Mouse (Mus musculus) cortical plate, adult 2 months (tissue): ENCODE data around the gene Il4ra.

ENCODE experiments used
- CTCF ChIP-seq: fragments of 200-500 bp; IDR thresholded peaks from 2 replicates; pipeline ENCODE4 v1.5.1; 2011; ENCODE audit warnings: mild to moderate bottlenecking, control low read depth, low read length; ENCODE audit not compliant: insufficient read depth; ENCODE audit errors: extremely low read depth
- POLR2A ChIP-seq: fragments of 200-500 bp; IDR thresholded peaks from 2 replicates; pipeline ENCODE4 v1.6.1; 2011; ENCODE audit warnings: mild to moderate bottlenecking, low read length, control low read depth; ENCODE audit not compliant: insufficient read depth; ENCODE audit errors: extremely low read depth

DNA sequence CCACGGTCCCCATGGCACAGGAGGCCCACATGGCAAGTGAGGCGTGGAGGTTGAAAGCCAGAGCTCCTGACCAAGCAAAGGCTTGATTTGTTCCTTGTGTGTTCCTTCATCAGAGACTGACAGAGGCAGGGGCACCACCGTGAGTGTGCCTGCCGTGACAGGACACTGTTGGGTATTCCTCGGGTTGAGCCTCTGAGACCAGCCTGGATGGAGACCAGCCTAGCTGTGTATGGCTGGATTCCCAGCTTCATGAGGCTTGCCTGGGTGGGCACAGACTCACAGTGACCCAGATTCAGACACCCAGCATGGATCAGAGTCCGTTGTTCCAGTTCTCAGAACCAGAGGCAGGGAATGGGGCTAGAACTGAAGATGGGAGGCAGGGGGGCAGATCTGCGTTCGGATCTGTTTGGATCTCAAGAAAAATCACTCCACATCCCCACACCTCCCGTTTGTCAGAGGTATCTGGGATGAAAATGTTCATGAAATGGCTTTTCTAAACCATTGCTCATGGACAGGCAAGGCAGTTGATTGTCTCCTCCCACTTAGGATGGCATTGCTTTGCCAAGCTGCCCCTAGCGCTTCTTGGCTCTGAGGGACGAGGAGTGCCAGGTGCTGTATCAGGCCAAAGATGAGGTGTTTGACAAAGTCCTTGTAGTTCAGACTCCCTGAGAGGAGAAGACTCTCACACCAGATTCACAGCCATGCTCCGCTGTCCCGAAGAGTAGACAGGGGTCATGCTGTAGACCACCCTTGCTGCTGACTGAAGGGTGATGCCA is 1.9 kb downstream of the Il4ra start:
- TF ChIP-seq CTCF, result no peak
- TF ChIP-seq POLR2A, result no peak
